Comparison of ENCODE assay signal across 8 mouse cellular contexts in the genomic region with DNA sequence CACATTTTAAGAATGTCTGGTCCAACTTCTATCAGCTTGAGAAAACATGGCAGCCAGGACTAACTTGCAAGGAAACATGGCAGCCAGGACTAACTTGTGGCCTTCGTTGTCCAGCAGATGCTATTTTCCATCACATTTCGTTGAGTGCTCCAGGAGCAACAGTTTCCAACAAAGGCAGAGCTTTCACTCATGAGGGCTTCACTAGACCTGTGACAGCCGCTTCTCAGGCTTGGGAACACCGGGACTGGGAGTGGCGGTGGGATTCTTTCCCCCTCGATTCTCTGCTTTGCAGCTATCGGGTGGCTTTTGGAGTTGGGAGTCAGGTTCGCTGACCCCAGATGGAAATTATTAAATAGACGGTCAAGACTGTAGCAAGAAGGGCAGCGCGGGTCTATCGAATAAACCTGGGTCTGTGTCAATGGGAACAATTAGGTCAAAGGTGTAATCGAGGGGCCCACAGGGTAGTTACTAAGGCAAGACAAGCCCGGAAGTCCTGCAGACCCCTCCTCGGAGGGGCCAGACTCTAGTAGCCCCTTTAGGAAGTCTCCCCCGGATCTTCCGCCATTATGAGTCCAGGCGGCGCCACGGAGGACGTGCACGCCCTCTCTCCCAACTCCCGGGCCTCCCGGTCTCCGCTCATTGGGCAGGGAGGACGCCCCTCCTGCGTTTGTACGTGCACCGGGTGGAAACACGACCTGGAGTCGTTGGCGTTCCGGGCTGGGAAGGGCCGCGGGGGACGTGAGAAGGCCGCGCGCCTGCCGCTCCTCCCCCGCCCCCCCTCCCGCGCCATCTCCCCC. TPM values are rescaled to one million over a fixed set of nuclear protein-coding genes. Genes with fewer than 3 reads are reported as not detected.
A peak's percentile ranks its signal among the peaks of the same experiment; 100 is the strongest.
DNase-seq lines count a peak whose midpoint lies in the region; ATAC-seq lines count a peak whose summit lies in the region.

A gene (plus strand): TSS at position 590 of the 797 bp plus-strand sequence.

- 3% methylated on average over 33 of the region's 43 CpGs for WGBS in hindbrain, embryonic 12.5 days

- peak; percentile 99 for DNase-seq in Muller cell, postnatal 12 days (ENCODE audit: inconsistent ontology term)
- peak; percentile 94 for DNase-seq in cerebellum, adult 9-11 months
- peak; percentile 90 to 92 for DNase-seq in frontal cortex, postnatal 10 days (ENCODE audit: low spot score in 2 of 2)
- peak; percentile 90 to 94 for DNase-seq in layer of hippocampus, postnatal 14 days (ENCODE audit: low spot score in 2 of 2)
- peak; percentile 94 for DNase-seq in lung, postnatal 14 days
- peak; percentile 93 for DNase-seq in retina, adult 2 months (ENCODE audit: low read depth, low spot score)
- peak; percentile 93 for DNase-seq in thymus, postnatal 36 days

- peak; percentile 98 for ATAC-seq in hindbrain, embryonic 12.5 days (ENCODE audit: low FRiP score)

- no peaks in the 10 kb centered on the region for H3K9me3 ChIP-seq in hindbrain, embryonic 12.5 days (replicated peaks)

- H3K9ac ChIP-seq in hindbrain, embryonic 12.5 days, result peak within 1 kb of the TSS; percentile 99

- H3K4me3 ChIP-seq in hindbrain, embryonic 12.5 days, result peak within 1 kb of the TSS; percentile 97

- H3K27ac ChIP-seq in hindbrain, embryonic 12.5 days, result peak within 1 kb of the TSS; percentile 99

- H3K36me3 ChIP-seq in hindbrain, embryonic 12.5 days, result no peaks in the 10 kb centered on the region

- H3K27me3 ChIP-seq in hindbrain, embryonic 12.5 days, result peaks cover 12% of the 10 kb centered on the region

- peaks cover 32% of the 10 kb centered on the region for H3K4me1 ChIP-seq in hindbrain, embryonic 12.5 days

- peak within 1 kb of the TSS; percentile 78 for H3K4me2 ChIP-seq in hindbrain, embryonic 12.5 days (replicated peaks)

RNA-seq across cellular contexts. Expression of the gene that starts here (rescaled TPM):
- 232 and 238 TPM in 2 replicates for polyA plus RNA-seq in hindbrain, embryonic 12.5 days (2016; fragmentation: Nextera tagmentation; extraction: Ambion mirVana)
- total RNA-seq in layer of hippocampus, postnatal 14 days (2021), result 10 to 100 TPM; 70.7 to 74.3 TPM

Comparison
In these comparisons a context has a peak if more than half of its experiments do, and no peak if none do; other contexts are left out.
1. Peak in every context shown above with its lines: DNase-seq, ATAC-seq, H3K4me3 ChIP-seq and H3K27ac ChIP-seq.